Mouse (Mus musculus) lung, postnatal 14 days (tissue): Measurements from ENCODE around the gene Oma1.

Experiments
- DNase-seq: peaks from one replicate; pipeline ENCODE4 v3.0.0; 2021

Gene Oma1

GRCm38 (mm10) chr4:103382171-103382570 is 68.6 kb downstream of the Oma1 start:
- DNase-seq = no peak

- DNase-seq = no peak
Measured at GRCm38 (mm10) chr4:103385031-103385430, 71.4 kb downstream of the Oma1 start.

GRCm38 (mm10) chr4:103385835-103386787 is 72.5 kb downstream of the Oma1 start:
- no peak for DNase-seq

- no peak for DNase-seq
Measured at GRCm38 (mm10) chr4:103387292-103387691, 73.7 kb downstream of the Oma1 start.

GRCm38 (mm10) chr4:103388530-103389178 is 75.0 kb downstream of the Oma1 start:
- DNase-seq = no peak

- no peak for DNase-seq
Measured at GRCm38 (mm10) chr4:103389583-103389982, 76.0 kb downstream of the Oma1 start.

GRCm38 (mm10) chr4:103390499-103390898 is 76.9 kb downstream of the Oma1 start:
- DNase-seq = no peak

- no peak for DNase-seq
Measured at GRCm38 (mm10) chr4:103395066-103395465, 81.5 kb downstream of the Oma1 start.

GRCm38 (mm10) chr4:103395905-103396304 is 82.3 kb downstream of the Oma1 start:
- DNase-seq = no peak

GRCm38 (mm10) chr4:103396876-103397275 is 83.3 kb downstream of the Oma1 start:
- DNase-seq = no peak

GRCm38 (mm10) chr4:103402581-103402980 is 89.0 kb downstream of the Oma1 start:
- DNase-seq = no peak

GRCm38 (mm10) chr4:103405321-103405720 is 91.7 kb downstream of the Oma1 start:
- no peak for DNase-seq

GRCm38 (mm10) chr4:103410217-103410799 is 96.7 kb downstream of the Oma1 start:
- no peak for DNase-seq
